Mouse (Mus musculus) midbrain, embryonic 16.5 days (tissue): ENCODE measurements at regions not wholly inside any gene's neighbourhood (a gene's known extent, or its start where the extent isn't known, plus 50 kb on each side); places are given as distances from the start of the nearest gene placed in this dataset.
"Not testable (repeated sequence)": the region's sequence is repeated elsewhere in the genome, so short reads cannot be mapped to it uniquely, and the experiment has no call there.

Experiments
- ATAC-seq: fragments of 200-750 bp; cut with Nextera tagmentation; 2 replicates; pipeline ENCODE4 v1.8.0; 2017; ENCODE audit warnings: moderate TSS enrichment
- H3K27ac ChIP-seq: fragments of 300-500 bp; sonication (generic); 2 replicates; pipeline ENCODE4 v1.5.1; 2014; ENCODE audit warnings: mild to moderate bottlenecking, low read length, mixed read lengths
- H3K27me3 ChIP-seq: fragments of 300-500 bp; sonication (generic); 2 replicates; pipeline ENCODE4 v1.6.1; 2014; ENCODE audit warnings: low read depth, low read length, mixed read lengths; ENCODE audit not compliant: control insufficient read depth, insufficient read depth
- H3K36me3 ChIP-seq: fragments of 300-500 bp; sonication (generic); 2 replicates; pipeline ENCODE4 v1.6.1; 2014; ENCODE audit warnings: mild to moderate bottlenecking, low read length, moderate library complexity, mixed read lengths; ENCODE audit not compliant: control insufficient read depth, insufficient read depth
- H3K4me1 ChIP-seq: fragments of 300-500 bp; sonication (generic); 2 replicates; pipeline ENCODE4 v1.6.1; 2014; ENCODE audit warnings: mild to moderate bottlenecking, low read length, mixed read lengths; ENCODE audit not compliant: control insufficient read depth, insufficient read depth
- H3K4me2 ChIP-seq: fragments of 300-500 bp; sonication (generic); 2 replicates; pipeline ENCODE4 v1.6.1; 2014; ENCODE audit warnings: mild to moderate bottlenecking, low read length, mixed read lengths
- H3K4me3 ChIP-seq: fragments of 300-500 bp; sonication (generic); 2 replicates; pipeline ENCODE4 v1.5.1; 2014; ENCODE audit warnings: low read depth, mild to moderate bottlenecking, low read length, moderate library complexity, mixed read lengths
- H3K9ac ChIP-seq: fragments of 300-500 bp; sonication (generic); 2 replicates; pipeline ENCODE4 v1.6.1; 2014; ENCODE audit warnings: low read depth, low read length, mixed read lengths
- H3K9me3 ChIP-seq: fragments of 300-500 bp; sonication (generic); replicated peaks from 2 replicates; pipeline ENCODE4 v1.6.1; 2014; ENCODE audit warnings: mild to moderate bottlenecking, low read length, mixed read lengths; ENCODE audit not compliant: control insufficient read depth, poor library complexity, severe bottlenecking
- WGBS: fragments of 180-500 bp; shearing (Covaris S2); extraction: QIAGEN DNeasy Blood & Tissue Kit; methylation state at CpG from one replicate; pipeline ENCODE4 v1.1.7; 2014; 5-methylcytosine and 5-hydroxymethylcytosine counted together

DNA sequence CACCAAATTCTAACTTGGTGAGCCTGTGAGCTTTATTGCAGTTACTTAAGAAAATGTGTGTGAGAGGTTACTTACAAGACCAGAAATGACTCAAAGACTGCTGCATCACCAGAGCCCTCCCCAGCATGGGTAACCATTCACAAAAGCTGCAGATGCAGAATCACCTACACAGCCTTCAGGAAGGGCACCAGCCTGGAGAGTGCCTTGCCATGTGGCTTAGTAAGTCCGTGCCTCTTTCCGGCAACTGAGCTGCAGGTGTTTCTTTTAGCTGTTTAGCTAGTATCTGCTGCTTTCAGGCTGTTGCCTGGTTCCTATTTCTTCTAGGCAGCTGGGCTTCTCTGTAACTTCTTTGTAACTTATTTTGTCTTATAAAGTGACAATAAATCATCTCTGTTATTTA, 213.2 kb upstream of the Stxbp6 start:
- H3K27me3 ChIP-seq: no peaks in the 10 kb centered on the region
- H3K36me3 ChIP-seq: no peaks in the 10 kb centered on the region
- H3K4me3 ChIP-seq: no peak overlapping the region
- H3K27ac ChIP-seq: no peak overlapping the region
- no peaks in the 10 kb centered on the region for H3K4me1 ChIP-seq
- H3K9me3 ChIP-seq: no peaks in the 10 kb centered on the region
- WGBS: 74% methylated on average over 2 of the region's 2 CpGs
- no peak overlapping the region for H3K9ac ChIP-seq
- no peak overlapping the region for H3K4me2 ChIP-seq
- no peak for ATAC-seq

DNA sequence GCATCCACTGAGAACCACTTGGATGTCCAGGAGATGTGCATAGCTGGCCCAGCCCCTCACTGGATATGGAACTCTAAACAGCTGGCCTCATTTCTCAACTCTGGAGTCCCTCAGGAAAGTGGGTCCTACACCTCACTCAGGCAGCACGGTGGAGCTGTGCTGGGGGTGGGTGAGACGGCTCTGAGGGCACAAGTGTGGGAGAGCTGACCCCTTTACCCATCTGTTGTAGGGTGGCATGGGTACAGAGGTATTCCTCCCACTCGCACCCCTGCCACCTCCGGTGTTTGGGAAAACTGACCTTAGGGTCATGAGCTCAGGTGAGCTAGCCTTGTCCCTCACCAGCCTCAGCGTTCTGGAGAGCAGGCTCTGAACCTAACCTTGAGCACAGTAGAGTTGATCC, 181.8 kb upstream of the Stxbp6 start:
- H3K27me3 ChIP-seq: no peaks in the 10 kb centered on the region
- H3K27ac ChIP-seq: no peak overlapping the region
- no peak overlapping the region for H3K4me3 ChIP-seq
- ATAC-seq: no peak
- H3K4me1 ChIP-seq: no peaks in the 10 kb centered on the region
- no peak overlapping the region for H3K4me2 ChIP-seq
- no peaks in the 10 kb centered on the region for H3K36me3 ChIP-seq
- H3K9me3 ChIP-seq: no peaks in the 10 kb centered on the region
- no peak overlapping the region for H3K9ac ChIP-seq
- WGBS: 94% methylated on average over 5 of the region's 5 CpGs

DNA sequence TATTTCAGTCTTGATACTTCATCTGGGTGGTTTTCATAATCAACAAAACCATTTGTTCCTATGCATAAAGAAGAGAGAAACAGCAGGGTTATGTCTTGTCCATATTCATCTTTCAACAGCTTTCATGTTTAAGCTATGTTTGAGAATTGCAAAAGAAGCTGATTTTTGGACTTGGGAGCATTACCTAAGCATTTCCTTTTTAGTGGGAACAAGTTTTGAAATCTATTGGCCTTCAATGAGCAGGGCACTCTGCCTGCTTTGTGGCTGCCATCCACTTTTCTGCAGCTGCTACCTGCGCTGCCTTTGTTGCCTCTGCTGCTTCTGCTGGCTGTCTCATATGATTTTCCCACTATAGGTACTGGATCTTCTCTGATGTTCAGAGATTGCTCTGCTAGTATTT, 136.6 kb upstream of the Stxbp6 start:
- Histone ChIP-seq H3K4me1 (no peaks in the 10 kb centered on the region), H3K9me3 (no peaks in the 10 kb centered on the region), H3K36me3 (no peaks in the 10 kb centered on the region), H3K9ac (no peak overlapping the region), H3K27me3 (no peaks in the 10 kb centered on the region), H3K4me3 (no peak overlapping the region), H3K27ac (no peak overlapping the region), H3K4me2 (no peak overlapping the region)
- WGBS: 79% methylated on average over 1 of the region's 1 CpGs
- no peak for ATAC-seq

DNA sequence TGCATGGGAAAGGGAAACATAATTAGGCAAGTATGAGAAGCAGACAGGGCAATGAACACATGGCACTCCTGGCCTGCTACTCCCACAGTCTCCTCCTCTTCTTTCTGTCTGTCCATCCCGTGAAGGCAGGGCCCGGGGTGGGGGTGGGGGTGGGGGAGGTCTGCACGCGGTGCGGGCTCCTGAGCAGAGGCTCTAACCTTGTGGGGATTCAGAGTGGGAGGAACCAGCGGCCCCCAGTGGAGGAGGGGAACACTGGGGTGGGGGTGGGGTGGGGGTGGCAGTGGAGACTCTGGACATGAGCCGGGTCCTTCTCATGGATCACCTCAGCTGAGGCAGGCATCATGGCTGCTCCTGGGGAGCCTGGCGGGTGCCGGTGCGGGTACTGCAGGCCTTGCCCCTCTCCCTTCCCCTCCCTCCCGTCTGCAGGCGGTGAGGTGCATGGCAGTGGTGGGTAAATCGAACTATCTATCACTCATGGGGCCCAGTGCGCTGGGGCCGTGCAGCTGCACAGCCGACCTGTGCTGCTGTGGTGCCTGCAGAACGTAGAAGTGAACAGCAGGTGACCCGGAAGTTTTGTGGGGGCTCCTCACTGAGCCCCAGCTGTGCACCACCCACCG, 120.9 kb upstream of the Stxbp6 start:
- 68% methylated on average over 18 of the region's 19 CpGs for WGBS
- H3K4me2 ChIP-seq: no peak overlapping the region
- no peak for ATAC-seq
- H3K27me3 ChIP-seq: no peaks in the 10 kb centered on the region
- no peaks in the 10 kb centered on the region for H3K9me3 ChIP-seq
- H3K27ac ChIP-seq: no peak overlapping the region
- H3K9ac ChIP-seq: no peak overlapping the region
- no peaks in the 10 kb centered on the region for H3K36me3 ChIP-seq
- H3K4me1 ChIP-seq: no peaks in the 10 kb centered on the region
- no peak overlapping the region for H3K4me3 ChIP-seq

DNA sequence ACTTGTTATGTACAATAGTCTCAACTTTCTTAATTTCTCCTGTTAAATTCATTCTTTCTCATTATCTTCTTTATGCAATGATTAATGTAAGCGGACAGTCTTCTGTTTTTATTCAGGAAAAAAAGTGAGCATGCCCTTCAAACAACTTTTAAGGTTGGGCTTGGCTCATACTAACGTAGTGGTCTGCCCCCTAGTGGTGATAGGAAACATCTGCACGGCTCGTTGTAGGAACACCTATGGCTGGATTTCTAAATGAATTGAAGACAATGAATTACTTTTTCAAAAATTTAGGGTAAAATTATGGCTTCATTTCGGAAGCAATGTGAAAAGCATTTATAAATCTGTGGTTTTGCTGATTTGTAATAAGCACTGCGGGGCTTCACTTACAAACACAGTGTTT, 112.6 kb upstream of the Stxbp6 start:
- 12% methylated on average over 6 of the region's 6 CpGs for WGBS
- H3K9me3 ChIP-seq: no peaks in the 10 kb centered on the region
- H3K4me2 ChIP-seq: no peak overlapping the region
- H3K9ac ChIP-seq: no peak overlapping the region
- no peak overlapping the region for H3K27ac ChIP-seq
- no peak overlapping the region for H3K4me3 ChIP-seq
- no peaks in the 10 kb centered on the region for H3K36me3 ChIP-seq
- H3K27me3 ChIP-seq: no peaks in the 10 kb centered on the region
- peak; percentile 71; the same call in 1 of the 2 replicates for ATAC-seq
- H3K4me1 ChIP-seq: no peaks in the 10 kb centered on the region

DNA sequence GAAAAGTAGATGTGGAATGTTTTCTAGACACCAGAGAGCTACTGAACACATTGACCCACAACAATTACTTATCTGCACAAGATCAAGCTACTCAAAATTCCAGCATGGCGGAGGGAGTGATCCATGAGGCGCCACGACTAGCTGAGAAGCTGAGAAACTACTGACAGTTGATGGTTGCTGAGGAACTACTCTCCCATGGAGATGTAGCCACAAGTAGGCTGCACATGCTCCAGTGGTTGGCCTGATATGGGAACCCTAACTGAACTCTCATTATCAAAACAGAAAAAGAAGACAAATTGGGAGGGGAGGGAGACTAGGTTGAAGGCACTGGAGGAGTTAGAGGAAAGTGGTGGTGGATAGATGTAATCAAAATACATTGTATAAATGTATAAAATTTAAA, 110.0 kb upstream of the Stxbp6 start:
- no peaks in the 10 kb centered on the region for H3K9me3 ChIP-seq
- H3K4me2 ChIP-seq: no peak overlapping the region
- no peak for ATAC-seq
- no peaks in the 10 kb centered on the region for H3K36me3 ChIP-seq
- H3K9ac ChIP-seq: no peak overlapping the region
- H3K4me1 ChIP-seq: no peaks in the 10 kb centered on the region
- no peak overlapping the region for H3K4me3 ChIP-seq
- no peak overlapping the region for H3K27ac ChIP-seq
- no peaks in the 10 kb centered on the region for H3K27me3 ChIP-seq
- WGBS: 90% methylated on average over 3 of the region's 3 CpGs

DNA sequence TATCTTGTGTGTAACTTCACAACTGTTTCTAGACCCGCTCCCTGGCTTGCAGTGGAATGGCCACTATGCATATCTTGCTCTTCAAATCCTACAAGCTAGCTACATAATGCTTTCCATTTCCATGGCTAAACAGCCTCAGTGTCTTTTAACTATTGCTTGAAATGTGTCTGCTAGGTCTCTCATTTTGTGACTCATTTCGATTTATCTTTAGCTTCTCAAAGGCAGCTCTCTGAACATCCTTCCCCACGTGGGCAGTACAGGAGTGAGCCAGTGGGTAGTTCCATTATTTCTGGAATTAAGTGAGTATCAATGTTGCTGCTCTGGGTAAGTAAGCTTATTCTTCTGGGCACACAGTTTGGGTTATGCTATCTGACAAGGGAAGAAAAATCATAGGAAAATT, 102.9 kb upstream of the Stxbp6 start:
- no peaks in the 10 kb centered on the region for H3K36me3 ChIP-seq
- no peak overlapping the region for H3K4me2 ChIP-seq
- H3K9me3 ChIP-seq: no peaks in the 10 kb centered on the region
- no peak overlapping the region for H3K4me3 ChIP-seq
- no peak overlapping the region for H3K27ac ChIP-seq
- ATAC-seq: no peak
- no peaks in the 10 kb centered on the region for H3K4me1 ChIP-seq
- no peaks in the 10 kb centered on the region for H3K27me3 ChIP-seq
- H3K9ac ChIP-seq: no peak overlapping the region
- 88% methylated on average over 3 of the region's 3 CpGs for WGBS

DNA sequence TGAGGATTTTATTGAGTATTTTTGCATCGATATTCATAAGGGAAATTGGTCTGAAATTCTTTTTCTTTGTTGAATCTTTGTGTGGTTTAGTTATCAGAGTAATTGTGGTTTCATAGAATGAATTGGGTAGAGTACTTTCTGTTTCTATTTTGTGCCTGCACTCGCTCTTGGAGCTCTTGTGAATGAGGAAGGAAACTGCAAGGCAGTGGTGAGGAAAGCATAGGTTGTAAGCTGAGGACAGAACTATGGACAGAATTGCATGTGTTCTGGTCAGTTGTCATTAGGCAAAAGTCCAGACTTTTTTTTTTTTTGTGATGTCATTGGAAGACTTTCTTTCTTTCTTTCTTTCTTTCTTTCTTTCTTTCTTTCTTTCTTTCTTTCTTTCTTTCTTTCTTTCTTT, 100.8 kb upstream of the Stxbp6 start:
- not testable (repeated sequence) for H3K4me3 ChIP-seq, H3K27me3 ChIP-seq, H3K27ac ChIP-seq, H3K36me3 ChIP-seq, H3K9me3 ChIP-seq, ATAC-seq, H3K4me2 ChIP-seq, H3K9ac ChIP-seq, H3K4me1 ChIP-seq
- WGBS: 96% methylated on average over 2 of the region's 2 CpGs

DNA sequence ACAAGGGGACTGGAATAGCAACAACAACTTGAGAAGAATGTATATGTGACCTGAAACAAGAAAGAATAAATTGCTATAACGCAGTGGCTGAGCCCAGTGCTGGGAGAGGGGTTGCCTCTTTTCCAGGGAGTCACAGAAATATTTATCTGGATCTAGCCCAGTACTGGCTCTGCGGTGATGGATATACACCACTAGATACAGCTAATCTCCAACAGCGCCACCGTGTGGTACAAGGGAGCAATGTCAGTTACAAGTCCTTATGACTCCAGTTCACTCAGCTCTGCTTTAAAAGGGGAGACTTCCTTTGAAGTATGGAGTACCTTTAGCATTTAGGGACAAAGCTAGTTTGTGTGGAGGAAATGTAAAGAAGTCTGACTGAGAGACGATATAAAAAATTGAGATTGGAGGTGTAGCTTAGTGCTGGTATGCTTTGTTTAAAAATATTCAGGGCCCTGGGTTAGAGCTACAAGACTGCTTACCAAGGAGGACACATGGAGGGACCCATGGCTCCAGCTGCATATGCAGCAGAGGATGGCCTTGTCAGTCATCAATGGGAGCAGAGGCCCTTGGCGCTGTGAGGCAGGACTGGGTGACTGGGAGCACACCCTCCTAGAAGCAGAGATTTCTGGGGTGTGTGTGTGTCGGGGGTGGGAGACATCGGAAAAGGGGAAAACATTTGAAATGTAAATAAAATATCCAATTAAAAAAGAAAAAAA, 97.6 kb upstream of the Stxbp6 start:
- Histone ChIP-seq H3K4me3 (no peak overlapping the region), H3K9ac (no peak overlapping the region), H3K27ac (no peak overlapping the region), H3K4me1 (no peaks in the 10 kb centered on the region), H3K9me3 (no peaks in the 10 kb centered on the region), H3K27me3 (no peaks in the 10 kb centered on the region), H3K4me2 (no peak overlapping the region), H3K36me3 (no peaks in the 10 kb centered on the region)
- ATAC-seq: peak; percentile 92
- 35% methylated on average over 8 of the region's 8 CpGs for WGBS
